Mouse (Mus musculus): ENCODE results near the gene Rnf123. TPM values are rescaled to one million over a fixed set of nuclear protein-coding genes. Genes with fewer than 3 reads are reported as not detected.

Rnf123 gene
- 107 and 276 TPM in 2 replicates for polyA plus RNA-seq (2012)

DNA sequence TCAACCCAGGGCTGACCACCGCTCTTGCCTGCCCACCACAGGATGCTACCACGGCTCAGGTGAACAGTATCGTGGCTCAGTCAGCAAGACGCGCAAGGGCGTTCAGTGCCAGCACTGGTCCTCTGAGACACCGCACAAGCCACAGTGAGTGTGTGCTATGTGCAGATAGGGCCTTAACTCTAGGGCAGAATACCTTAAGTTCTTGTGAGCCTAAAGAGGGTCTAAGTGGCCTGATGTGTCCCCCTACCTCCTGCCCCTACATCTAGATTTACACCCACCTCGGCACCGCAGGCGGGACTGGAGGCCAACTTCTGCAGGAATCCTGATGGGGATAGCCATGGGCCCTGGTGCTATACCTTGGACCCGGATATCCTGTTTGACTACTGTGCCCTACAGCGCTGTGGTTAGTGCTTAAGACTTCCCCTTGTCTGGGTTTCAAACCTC is at the start of gene Rnf123:
Gene Rnf123, minus strand, starts transcription at position 359 of the 444 bp plus-strand sequence.
- Histone ChIP-seq H3K36me3 (ENCODE audit: control insufficient read depth) (peaks cover 91% of the 10 kb centered on the region), H3K9me3 (ENCODE audit: control insufficient read depth, low read length) (no peaks in the 10 kb centered on the region), H3K4me1 (ENCODE audit: control insufficient read depth) (peaks cover 93% of the 10 kb centered on the region), H3K27me3 (ENCODE audit: control insufficient read depth) (no peaks in the 10 kb centered on the region), H3K4me3 (replicated peaks) (peak within 1 kb of the TSS; percentile 63)
- TF ChIP-seq TAL1 (IDR thresholded peaks at IDR 0.05; ENCODE audit: low read length) (peak; percentile 39; the same call in 1 of the 3 replicates), GATA1 (IDR thresholded peaks at IDR 0.05; ENCODE audit: low read length) (no peak)

- no peaks in the 10 kb centered on the region for H3K9me3 ChIP-seq (ENCODE audit: control insufficient read depth, low read length)
- H3K27me3 ChIP-seq (ENCODE audit: control insufficient read depth): peaks cover 24% of the 10 kb centered on the region
- TF ChIP-seq GATA1 (IDR thresholded peaks at IDR 0.05; ENCODE audit: low read length) (no peak), TAL1 (IDR thresholded peaks at IDR 0.05; ENCODE audit: low read length) (no peak)
- H3K4me1 ChIP-seq (ENCODE audit: control insufficient read depth): peaks cover 6% of the 10 kb centered on the region; the same call in 1 of the 2 replicates
- no peak overlapping the region for H3K4me3 ChIP-seq (replicated peaks)
- H3K36me3 ChIP-seq (ENCODE audit: control insufficient read depth): no peaks in the 10 kb centered on the region
These were observed 49.2 kb upstream of the Rnf123 start for GRCm38 (mm10) chr9:108132373-108132772.

GRCm38 (mm10) chr9:108131502-108131901 is 48.4 kb upstream of the Rnf123 start:
- Histone ChIP-seq H3K36me3 (ENCODE audit: control insufficient read depth) (no peaks in the 10 kb centered on the region), H3K9me3 (ENCODE audit: control insufficient read depth, low read length) (no peaks in the 10 kb centered on the region), H3K4me1 (ENCODE audit: control insufficient read depth) (peaks cover 6% of the 10 kb centered on the region; the same call in 1 of the 2 replicates), H3K4me3 (replicated peaks) (no peak overlapping the region), H3K27me3 (ENCODE audit: control insufficient read depth) (peaks cover 17% of the 10 kb centered on the region)
- TF ChIP-seq GATA1 (IDR thresholded peaks at IDR 0.05; ENCODE audit: low read length): no peak
- TF ChIP-seq TAL1 (IDR thresholded peaks at IDR 0.05; ENCODE audit: low read length): no peak

DNA sequence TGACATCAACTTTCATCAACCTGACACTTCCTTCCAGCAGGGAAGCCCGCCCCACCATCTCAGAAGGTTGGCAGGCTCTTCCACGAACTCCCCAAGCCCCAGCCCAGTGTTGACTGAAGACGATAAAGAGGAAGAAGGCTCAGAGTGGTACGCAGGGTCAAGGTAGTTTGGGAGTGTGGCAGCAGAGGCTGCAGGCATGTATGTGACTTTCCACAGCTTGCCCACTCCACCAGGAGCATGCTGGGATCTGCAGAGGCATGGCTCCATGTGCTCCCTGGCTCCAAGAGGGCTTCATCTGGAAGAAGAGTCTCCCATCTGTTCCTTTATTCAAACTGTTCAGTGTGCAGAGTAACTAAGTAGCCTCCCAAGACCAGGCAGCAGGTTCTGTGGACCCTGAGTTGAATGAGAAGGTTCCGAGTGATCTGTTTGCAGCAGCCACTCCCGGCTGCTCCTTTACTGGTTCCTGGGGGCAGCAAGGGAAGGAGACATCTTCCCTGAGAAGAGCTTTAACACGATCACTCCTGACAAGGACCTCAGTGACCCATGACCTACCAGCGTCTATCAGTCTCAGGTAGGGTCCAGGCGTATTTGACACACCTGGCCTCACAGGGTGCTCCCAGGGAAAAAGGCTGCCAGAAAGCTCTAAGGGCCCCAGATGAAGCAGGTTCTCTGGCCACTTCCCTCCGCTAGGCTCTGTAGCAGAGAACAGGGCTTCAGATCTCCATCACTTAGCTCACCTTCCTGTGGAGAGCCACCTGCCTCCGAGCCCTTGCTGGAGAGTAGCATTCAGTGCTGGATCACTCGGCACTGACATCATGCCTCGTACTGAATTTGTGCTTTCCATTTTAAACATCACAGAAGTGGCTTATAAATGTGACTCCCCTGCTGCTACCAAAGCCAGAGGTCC is 46.1 kb upstream of the Rnf123 start:
- TF ChIP-seq TAL1 (IDR thresholded peaks at IDR 0.05; ENCODE audit: low read length) (no peak), GATA1 (IDR thresholded peaks at IDR 0.05; ENCODE audit: low read length) (no peak)
- Histone ChIP-seq H3K4me1 (ENCODE audit: control insufficient read depth) (peaks cover 6% of the 10 kb centered on the region; the same call in 1 of the 2 replicates), H3K27me3 (ENCODE audit: control insufficient read depth) (peaks cover 13% of the 10 kb centered on the region), H3K9me3 (ENCODE audit: control insufficient read depth, low read length) (no peaks in the 10 kb centered on the region), H3K4me3 (replicated peaks) (no peak overlapping the region), H3K36me3 (ENCODE audit: control insufficient read depth) (no peaks in the 10 kb centered on the region)

GRCm38 (mm10) chr9:108128248-108128647 is 45.1 kb upstream of the Rnf123 start:
- Histone ChIP-seq H3K27me3 (ENCODE audit: control insufficient read depth) (peaks cover 9% of the 10 kb centered on the region), H3K4me3 (replicated peaks) (no peak overlapping the region), H3K36me3 (ENCODE audit: control insufficient read depth) (no peaks in the 10 kb centered on the region), H3K9me3 (ENCODE audit: control insufficient read depth, low read length) (no peaks in the 10 kb centered on the region), H3K4me1 (ENCODE audit: control insufficient read depth) (0 out of 2 replicates have a peak, but pooled peaks cover 3% of the 10 kb centered on the region)
- TF ChIP-seq TAL1 (IDR thresholded peaks at IDR 0.05; ENCODE audit: low read length) (no peak), GATA1 (IDR thresholded peaks at IDR 0.05; ENCODE audit: low read length) (no peak)

- Histone ChIP-seq H3K36me3 (ENCODE audit: control insufficient read depth) (no peaks in the 10 kb centered on the region), H3K9me3 (ENCODE audit: control insufficient read depth, low read length) (no peaks in the 10 kb centered on the region), H3K27me3 (ENCODE audit: control insufficient read depth) (peaks cover 9% of the 10 kb centered on the region), H3K4me1 (ENCODE audit: control insufficient read depth) (0 out of 2 replicates have a peak, but pooled peaks cover 2% of the 10 kb centered on the region), H3K4me3 (replicated peaks) (no peak overlapping the region)
- no peak for TF ChIP-seq GATA1 (IDR thresholded peaks at IDR 0.05; ENCODE audit: low read length)
- no peak for TF ChIP-seq TAL1 (IDR thresholded peaks at IDR 0.05; ENCODE audit: low read length)
These were observed 43.5 kb upstream of the Rnf123 start for GRCm38 (mm10) chr9:108126436-108127180.

GRCm38 (mm10) chr9:108125731-108126130 is 42.6 kb upstream of the Rnf123 start:
- TF ChIP-seq GATA1 (IDR thresholded peaks at IDR 0.05; ENCODE audit: low read length) (no peak), TAL1 (IDR thresholded peaks at IDR 0.05; ENCODE audit: low read length) (no peak)
- Histone ChIP-seq H3K9me3 (ENCODE audit: control insufficient read depth, low read length) (no peaks in the 10 kb centered on the region), H3K27me3 (ENCODE audit: control insufficient read depth) (peaks cover 9% of the 10 kb centered on the region), H3K4me1 (ENCODE audit: control insufficient read depth) (no peaks in the 10 kb centered on the region), H3K36me3 (ENCODE audit: control insufficient read depth) (no peaks in the 10 kb centered on the region), H3K4me3 (replicated peaks) (no peak overlapping the region)

GRCm38 (mm10) chr9:108123916-108124315 is 40.8 kb upstream of the Rnf123 start:
- no peaks in the 10 kb centered on the region for H3K9me3 ChIP-seq (ENCODE audit: control insufficient read depth, low read length)
- H3K27me3 ChIP-seq (ENCODE audit: control insufficient read depth): peaks cover 4% of the 10 kb centered on the region
- no peak overlapping the region for H3K4me3 ChIP-seq (replicated peaks)
- no peaks in the 10 kb centered on the region for H3K36me3 ChIP-seq (ENCODE audit: control insufficient read depth)
- TF ChIP-seq GATA1 (IDR thresholded peaks at IDR 0.05; ENCODE audit: low read length) (no peak), TAL1 (IDR thresholded peaks at IDR 0.05; ENCODE audit: low read length) (no peak)
- H3K4me1 ChIP-seq (ENCODE audit: control insufficient read depth): peaks cover 11% of the 10 kb centered on the region
